Mouse (Mus musculus) monocyte, adult 59 days (primary cell): ENCODE measurements around the gene Cdcp1. TPM values are rescaled to one million over a fixed set of nuclear protein-coding genes. Genes with fewer than 3 reads are reported as not detected.

Source experiments
- total RNA-seq, 2 experiments: library from RNA; stranded (reverse); gene quantifications; one replicate each; pipeline ENCODE4 v1.2.4; 2023

Gene Cdcp1
- total RNA-seq = under 1 TPM; 0.09 to 0.13 TPM

GRCm38 (mm10) chr9:123215621-123216440 is at the start of gene Cdcp1:
Gene Cdcp1, minus strand, starts transcription at chr9:123216038.

GRCm38 (mm10) chr9:123260611-123261021 is 44.8 kb upstream of the Cdcp1 start, which contains the start of gene Tmem158:
Gene Tmem158, minus strand, starts transcription at chr9:123260764.

GRCm38 (mm10) chr9:123150241-123151020 is 65.4 kb downstream of the Cdcp1 start, which contains the start of gene Clec3b:
Gene Clec3b, plus strand, starts transcription at chr9:123150946.

Other genes with a start within 250 kb of the Cdcp1 start
- gene Tmem42, start 194.7 kb downstream of the Cdcp1 start, total RNA-seq = 1 to 10 TPM; 4.9 to 5.1 TPM
- not detected for gene Tgm4, start 181.3 kb downstream of the Cdcp1 start, total RNA-seq
- gene Zdhhc3, start 102.8 kb downstream of the Cdcp1 start, total RNA-seq = 10 to 100 TPM; 59.5 to 60.3 TPM
- 10 to 100 TPM; 27.8 to 30.9 TPM for gene Exosc7, start 102.8 kb downstream of the Cdcp1 start, total RNA-seq
- under 1 TPM; 0.68 to 0.91 TPM for gene Clec3b, start 65.1 kb downstream of the Cdcp1 start, total RNA-seq
- gene Tmem158, start 44.7 kb upstream of the Cdcp1 start, total RNA-seq = under 1 TPM; 0.61 to 0.66 TPM
- 100 to 1,000 TPM; 822 to 900 TPM for gene Lars2, start 150.9 kb upstream of the Cdcp1 start, total RNA-seq